Mouse (Mus musculus) layer of hippocampus, postnatal 36 days (tissue): ENCODE data around the gene Tmem87b. TPM values are rescaled to one million over a fixed set of nuclear protein-coding genes. Genes with fewer than 3 reads are reported as not detected.
A peak's percentile ranks its signal among the peaks of the same experiment; 100 is the strongest.

Experiments used
- DNase-seq, 2 experiments: peaks; one replicate each; pipeline ENCODE4 v3.0.0; 2022
- total RNA-seq, 2 experiments: library from RNA; stranded (reverse); gene quantifications; 2 replicates each; pipeline ENCODE4 v1.2.3; 2021

The Tmem87b gene
- total RNA-seq: 10 to 100 TPM; 34.7 to 36.1 TPM

DNA sequence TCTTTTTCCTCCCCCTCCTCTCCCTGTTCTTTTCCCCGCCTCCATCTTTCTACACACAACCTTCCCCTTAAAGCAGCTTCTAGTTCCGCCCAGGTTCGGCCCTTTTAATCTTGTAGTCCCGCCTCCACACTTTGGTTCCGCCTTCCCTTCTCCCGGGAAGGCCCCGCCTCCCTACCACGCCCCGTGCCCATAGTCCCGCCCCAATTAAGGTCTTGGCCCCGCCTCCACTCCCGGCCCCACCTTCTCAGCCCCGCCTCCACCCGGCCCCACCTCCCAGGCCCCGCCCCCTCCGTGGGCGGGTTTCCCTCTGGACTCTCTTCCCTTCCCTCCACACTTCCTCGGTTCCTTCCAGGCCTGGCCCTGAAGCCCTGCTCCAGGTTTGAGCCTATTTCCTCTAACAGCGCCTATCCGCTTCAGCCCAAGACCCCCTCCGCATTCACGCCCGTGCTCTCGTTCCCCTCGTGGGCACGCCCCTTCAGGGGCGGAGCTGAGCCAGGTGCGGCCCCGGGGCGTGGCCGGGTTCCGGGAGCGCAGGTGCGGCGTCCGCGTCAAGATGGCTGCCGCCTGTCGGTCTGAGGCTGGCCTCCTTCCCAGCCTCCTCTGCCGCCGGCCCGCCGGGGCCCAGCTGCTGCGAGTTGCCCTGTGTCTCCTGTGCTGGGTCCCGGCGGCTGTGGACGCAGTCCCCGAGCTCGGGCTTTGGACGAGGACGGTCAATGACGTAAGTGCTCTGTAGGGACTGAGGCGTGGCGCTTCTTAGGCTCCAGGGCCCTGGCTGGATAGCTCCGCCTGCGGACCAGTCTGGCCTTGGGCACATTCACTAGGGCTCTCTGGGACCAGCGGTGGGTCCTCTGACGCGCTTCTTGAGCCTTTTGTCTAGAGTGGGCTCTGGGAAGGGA lies at the start of gene Tmem87b:
TSS of gene Tmem87b (plus strand) at position 333 of the 896 bp plus-strand sequence.
- DNase-seq: peak; percentile 97 to 98

DNA sequence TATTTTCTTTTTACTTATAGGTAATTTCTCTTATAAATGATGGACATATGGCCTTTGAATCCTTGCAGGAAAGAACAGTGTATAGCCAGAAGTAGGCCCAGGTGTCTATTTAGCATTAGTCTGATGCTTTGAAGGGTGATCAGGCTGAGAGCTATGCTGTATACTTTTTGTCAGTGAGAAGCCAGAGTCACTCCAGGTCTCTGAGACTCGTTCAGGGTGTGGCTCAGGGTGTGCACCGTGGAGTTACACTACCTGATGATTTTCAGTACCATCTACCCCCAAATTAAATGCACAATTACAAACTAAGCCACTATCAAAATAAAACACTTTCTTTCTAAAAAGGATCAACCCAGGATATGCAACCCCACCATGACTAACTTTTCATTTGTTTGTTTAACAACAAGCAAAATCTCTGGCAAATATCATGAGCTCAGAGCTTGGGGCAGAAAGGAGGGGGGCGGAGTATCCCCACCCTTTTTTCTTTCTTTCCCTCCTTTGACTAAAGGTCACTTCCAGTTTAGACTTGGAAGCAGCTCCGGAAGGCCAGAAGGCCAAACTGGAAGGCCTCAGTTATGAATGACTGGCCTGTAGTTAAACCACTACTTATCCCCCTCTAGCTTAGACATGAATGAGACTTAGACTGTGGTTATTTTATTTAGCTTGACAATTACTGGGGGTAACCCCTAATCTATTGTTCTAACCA lies 49.2 kb upstream of the Tmem87b start:
- no peak for DNase-seq

DNA sequence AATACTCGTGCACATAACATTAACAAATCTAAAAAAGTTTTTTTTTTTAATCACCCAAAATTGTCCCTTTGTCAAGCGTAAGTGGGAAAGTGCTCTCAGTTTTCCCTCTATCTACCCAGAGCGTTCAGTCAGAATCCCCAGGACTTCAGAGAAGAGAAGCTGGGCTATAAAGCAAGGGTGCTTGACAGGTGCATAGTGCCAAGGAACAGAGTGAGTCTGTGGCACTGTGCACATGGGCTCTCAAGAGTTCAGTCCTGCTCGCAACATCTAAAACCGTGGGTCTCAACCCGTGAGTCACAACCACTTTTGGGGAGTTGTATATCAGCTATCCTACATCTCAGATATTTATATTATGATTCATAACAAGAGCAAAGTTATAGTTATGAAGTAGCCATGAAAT lies 47.4 kb upstream of the Tmem87b start:
- no peak for DNase-seq

DNA sequence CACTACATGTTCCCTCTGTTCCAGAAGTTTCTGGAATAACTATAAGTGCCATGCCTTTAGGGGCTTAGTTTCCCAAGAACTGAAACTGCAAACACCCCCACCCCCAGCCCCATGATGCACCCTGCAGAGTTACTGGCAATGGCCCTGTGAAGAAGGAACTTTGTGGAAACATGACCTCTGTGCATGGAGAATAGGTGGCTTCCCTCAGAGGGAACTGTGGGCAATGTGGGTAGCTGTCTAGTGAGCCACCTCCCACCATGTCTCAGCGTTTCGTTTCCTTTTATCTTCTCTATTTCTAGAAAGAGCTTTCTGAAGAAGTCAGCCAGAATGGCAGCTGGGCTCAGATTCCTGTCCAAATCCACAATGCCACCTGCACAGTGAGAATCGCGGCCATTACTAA lies 46.9 kb upstream of the Tmem87b start:
- no peak for DNase-seq

DNA sequence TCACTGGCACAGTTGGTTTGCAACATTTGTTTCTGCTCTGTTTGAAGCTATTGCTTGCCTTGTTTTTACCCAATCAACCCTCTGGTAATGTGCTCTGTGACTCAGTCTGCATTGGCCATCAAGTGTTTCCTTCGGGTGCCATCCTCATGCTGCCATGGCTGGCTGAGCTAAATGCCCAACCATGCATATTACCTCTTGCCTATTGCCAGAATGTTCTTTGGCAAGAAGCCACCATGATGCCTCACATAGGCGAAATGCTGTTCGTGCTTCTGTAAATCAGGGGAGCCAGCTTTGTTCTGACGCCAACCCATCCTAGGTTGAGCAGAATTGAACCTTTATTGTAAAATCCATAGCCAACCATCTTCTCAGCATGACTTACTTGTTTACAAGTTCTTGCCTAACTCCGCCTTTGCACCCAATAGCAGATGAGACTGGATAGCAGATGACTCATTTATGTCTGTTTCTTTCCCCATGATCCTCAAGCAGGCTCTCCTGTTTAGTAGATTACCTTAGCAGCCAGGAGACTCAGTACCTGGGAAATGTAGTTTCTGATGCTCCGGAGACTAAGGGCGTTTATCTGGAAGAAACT lies 46.1 kb upstream of the Tmem87b start:
- DNase-seq: no peak

DNA sequence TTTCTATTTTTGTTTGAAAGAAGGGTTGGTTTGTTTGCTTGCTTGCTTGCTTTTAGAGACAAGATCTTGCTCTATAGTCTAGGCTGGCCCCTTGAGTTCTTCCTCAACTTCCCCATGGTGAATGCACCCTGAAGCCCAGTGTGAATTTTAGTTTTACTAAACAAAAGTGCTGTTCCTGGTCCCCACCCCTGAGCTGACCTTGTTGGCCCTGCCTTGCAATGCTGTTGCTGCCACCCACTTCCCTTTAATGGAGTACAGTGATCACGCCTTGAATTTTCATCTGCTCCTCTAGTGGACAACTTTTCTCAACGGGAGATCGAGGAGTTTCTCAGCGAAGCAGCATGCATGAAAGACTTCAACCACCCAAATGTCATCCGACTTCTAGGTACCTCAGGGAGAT lies 35.7 kb upstream of the Tmem87b start:
- no peak for DNase-seq

DNA sequence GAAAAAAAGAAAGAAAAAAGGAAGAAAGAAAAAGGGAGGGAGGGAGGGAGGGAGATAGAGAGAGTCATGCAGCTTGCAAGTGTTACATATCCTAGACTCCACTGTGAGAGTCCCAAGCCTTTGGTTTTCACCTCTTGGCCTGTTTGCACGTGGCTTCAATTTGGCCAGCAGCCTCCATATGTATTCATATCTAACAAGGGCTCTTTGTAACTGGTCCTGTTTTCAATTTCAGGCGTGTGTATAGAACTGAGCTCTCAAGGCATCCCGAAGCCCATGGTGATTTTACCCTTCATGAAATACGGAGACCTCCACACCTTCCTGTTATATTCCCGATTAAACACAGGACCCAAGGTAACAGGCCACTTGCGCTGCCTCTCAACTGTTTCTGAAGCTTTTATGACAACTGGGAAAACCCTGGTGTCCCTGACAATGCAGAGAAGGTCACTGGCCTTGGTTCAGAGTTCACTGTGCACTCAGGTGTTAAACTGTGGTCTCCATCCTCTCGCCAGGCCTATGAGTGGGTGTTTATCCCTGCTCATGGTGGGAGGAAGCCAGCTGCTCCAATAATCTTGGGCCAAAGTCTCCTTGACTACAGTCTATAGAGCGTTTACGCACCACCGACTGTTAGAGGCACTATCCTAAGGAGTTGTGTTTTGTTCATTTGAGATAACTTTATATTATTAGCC lies 34.1 kb upstream of the Tmem87b start:
- no peak for DNase-seq

DNA sequence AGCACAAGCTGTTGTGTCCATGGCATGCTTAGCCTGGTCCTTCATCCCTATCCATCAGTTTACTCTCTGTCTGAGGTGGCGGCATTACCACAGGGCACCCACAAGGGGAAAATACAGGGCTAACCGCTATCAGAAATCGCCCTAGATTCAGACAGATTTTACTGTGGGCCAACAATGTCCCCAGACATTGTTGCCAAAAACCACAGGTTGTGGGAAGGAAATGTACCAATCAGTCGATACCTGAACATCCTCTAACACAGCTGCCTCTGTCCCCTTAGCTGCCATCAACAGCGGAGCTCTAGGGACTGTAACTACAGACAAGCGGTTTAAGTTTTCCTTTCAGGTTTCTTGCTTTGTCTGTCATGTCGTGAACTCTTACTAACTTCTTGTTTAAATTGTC lies 33.1 kb upstream of the Tmem87b start:
- DNase-seq: no peak

DNA sequence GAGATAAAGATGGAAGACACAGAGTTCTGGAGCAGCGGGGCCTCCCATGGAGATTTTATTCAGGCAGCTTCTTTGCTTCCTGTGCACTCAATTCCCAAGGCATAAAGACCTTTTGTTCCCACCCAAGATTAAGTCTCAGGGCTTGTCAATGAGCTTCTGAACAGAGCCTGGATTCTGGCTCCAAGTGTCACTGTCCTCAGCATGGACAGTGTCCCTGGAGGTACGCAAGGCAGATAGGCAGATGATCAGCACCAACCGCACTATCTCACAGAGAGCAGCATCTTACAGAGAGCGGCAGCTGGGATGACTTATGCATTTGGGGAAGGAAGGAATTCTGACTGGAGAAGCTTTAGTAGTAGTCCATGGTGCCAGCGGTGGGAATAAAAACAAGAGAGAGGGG lies 31.6 kb upstream of the Tmem87b start:
- DNase-seq: no peak

DNA sequence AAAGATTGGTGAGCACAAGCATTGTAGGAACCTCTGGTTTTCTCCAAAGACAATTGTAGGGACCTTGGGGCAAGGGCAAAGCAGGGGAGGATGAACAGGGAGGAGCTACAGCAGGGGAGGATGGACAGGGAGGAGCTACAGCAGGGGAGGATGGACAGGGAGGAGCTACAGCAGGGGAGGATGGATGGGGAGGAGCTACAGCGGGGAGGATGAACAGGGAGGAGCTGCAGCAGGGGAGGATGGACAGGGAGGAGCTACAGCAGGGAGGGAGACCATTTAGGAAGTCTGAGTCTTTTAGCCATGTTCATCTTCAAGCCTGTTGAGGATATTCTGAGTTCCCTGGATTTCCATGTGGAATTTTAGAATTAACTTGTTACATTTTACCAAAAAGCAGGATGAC lies 31.1 kb upstream of the Tmem87b start:
- no peak for DNase-seq

DNA sequence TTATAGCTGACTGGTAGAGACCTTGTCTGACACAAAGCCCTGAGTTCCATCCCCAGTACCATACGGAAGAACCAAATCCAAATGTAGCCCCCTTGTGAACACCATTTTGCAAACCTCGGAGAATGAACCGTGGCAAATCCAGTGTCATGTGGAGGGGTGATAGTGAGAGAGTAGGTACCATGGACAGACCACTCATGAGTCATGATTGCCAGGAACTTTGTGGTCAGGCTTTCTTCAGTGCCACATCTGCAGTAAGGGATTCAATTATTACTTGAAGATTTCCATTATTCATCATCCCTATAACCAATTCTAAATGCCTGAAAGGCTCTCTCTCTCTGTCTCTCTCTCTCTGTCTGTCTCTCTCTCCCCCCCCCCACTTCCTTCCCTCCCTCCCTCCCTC lies 30.1 kb upstream of the Tmem87b start:
- DNase-seq: no peak

DNA sequence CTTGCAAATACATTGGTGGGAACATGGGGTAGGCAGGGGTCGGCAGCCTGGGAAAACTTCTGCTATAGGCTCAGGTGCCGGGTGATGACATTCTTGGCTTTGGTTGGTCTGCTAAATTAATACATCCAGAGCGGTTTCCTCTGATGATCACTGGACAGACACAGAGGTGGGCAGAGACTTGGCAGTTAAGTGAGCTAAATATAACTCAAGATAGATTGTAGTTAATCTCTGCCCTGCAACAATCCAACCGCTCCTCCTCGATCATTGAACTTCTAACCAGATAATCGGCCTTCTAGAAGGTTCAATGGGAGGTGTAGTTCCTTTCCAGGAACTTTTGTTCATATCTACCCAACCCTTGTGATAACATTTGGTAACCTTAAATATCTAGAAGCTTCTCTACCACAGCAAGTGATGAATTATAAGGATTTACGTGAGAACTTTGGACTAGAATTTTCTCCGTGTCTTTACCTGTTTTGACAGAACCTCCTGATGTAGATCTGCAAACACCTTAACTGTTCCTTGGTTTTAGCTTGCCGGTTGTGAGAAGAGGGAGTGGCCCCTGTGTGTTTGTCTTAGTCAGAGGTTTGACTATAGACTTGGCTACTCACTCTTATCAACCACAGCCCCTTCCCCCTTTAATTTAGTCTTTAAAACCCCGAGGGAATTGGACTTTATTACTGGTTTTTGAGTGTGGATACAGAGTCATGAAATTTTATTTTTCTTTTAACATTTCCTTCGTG lies 26.9 kb upstream of the Tmem87b start:
- DNase-seq: no peak

DNA sequence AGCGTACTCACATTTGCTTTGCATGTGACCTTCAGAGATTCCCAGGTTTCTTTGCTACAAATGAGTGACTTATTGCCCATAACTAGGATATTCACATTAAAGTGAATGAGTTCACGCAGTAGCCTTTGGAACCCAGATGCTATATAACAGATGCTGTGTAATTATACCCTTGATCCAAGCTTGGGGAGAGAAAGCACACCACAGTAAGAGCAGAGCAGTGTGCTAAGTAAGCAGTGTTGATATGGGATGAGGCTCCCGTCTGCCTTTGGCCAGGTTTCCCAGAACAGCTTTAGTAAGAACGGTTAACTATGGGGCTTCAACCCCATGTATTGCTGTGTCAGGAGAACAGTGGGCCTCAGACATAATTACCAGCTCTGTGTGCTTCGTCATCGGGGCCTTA lies 24.0 kb upstream of the Tmem87b start:
- no peak for DNase-seq

DNA sequence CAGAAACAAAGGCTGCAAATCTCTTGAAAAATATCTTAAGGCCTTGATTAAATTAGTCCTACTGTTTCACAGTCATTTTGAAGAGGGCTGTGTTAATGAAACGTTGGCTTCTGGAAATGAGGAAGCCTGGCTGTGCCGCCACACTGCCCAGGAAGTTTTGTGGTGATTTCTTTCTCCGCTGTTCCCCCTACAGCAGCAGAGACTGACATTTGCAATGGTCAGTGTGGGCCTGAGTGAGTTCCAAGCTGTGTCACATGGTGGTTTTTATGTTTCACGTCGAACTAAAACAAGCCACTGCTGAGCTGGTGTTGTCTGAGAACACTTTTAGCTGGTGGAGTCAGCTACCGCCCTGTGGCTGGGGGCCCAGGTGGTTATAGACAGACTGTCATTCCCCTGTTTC lies 21.5 kb upstream of the Tmem87b start:
- no peak for DNase-seq

DNA sequence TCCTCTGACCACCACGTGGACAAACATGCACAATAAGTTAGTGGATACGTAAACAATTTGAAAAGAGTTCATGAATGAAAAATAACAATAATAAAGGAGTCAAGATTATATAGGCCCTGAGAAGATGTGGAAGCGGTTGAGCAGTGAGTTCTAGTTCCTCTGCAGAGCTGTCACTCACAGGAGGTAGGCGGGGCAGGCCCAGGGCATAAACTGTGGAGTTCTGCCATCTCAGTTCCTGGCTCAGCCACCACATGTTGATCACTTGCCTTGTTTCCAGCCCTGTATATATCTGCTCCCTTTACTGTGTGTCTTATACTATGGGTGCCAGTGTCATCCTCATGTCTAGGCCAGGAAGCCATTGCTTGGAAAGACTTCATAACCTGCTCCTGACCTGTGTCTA lies 14.5 kb upstream of the Tmem87b start:
- DNase-seq: no peak

DNA sequence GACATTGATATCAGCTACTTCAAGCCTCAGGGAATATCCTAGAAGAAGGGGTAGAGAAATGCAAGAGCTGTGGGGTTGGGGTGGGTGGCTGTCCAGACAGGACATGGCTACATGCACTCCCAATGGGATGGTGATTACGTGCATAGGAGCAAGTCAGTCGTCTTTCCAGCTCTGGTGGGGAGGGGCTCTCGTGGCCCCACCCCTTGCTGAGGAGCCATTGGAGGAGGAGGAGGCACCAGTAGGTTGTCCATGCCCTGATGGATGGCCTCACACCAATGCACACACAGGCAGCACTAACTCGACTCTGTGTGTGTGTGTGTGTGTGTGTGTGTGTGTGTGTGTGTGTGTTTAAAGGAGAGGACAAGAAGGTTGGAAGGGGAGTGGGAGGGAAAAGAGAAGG lies 12.6 kb upstream of the Tmem87b start:
- DNase-seq: no peak

DNA sequence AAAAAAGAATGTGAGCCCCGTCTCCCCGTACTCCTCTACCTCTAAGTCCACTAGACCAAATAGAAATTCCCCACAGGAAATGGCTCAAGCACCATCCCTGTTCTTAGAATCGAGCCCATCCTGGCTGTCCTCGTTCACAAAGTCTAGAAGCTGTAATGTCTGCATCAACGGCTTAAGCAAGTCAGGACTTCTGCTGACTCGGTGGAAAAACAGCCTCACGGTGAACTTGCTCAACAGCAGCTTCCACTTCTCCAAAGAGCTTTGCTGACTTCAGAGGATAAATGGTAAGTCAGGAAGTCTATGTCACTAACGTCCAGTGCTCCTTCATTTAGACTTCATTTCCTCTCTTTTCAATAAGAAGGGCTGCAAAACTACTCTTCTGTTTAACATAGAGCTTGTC lies 11.4 kb upstream of the Tmem87b start:
- DNase-seq: no peak

DNA sequence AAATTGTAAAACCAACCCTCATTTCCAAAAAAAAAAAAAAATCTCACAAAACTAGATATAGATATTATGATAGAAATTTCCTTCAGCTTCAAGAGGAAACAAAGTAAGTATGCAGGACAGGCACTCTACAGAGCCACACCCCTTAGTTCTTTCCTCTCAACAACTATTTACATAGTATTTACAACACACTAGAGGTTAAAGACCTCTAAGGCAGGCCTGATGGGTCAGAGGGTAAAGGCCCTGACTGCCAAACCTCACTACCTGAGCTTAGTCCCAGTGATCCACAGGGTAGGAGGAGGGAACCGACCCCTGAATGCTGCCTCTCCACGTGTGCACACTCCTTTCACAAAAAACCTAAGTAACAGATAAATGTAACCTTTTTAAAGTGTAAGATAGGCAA lies 5.2 kb upstream of the Tmem87b start:
- DNase-seq: no peak

DNA sequence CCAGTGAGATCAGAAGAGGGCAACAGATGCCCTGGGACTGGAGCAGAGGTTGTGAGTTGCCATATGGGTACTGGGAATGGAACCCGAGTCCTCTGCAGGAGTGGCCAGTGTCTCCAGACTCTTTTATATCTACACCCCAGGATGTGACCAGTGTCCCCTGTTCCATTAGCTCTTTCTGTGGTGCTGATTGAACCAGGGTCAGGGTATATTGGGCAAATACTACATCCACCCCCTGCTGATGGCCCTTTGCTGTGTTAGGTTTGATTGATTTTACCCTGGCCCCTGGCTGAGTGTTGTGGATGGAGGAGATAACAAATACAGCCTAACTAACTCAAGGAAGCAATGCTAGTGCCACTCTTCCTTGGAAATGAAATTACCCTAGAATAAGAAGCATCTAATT lies 1.6 kb upstream of the Tmem87b start:
- DNase-seq: no peak

DNA sequence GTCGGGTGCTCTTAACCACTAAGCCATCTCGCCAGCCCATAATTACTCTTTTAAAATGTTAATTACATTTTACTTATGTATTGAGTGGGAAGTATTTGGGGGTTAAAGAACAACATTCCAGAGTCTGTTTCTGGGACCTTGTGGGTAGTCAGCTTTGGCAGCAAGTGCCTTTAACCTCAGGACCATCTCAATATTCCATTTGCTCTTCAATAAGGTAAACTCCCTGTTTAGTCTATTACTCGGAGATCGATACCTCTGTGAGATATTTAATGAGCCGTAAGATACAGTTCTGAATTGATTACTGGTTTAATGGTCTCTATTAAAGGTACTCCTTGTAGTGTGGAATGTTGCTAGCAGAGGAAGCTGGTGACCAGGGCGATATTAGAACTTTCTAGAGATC lies 1.0 kb upstream of the Tmem87b start:
- DNase-seq: no peak

DNA sequence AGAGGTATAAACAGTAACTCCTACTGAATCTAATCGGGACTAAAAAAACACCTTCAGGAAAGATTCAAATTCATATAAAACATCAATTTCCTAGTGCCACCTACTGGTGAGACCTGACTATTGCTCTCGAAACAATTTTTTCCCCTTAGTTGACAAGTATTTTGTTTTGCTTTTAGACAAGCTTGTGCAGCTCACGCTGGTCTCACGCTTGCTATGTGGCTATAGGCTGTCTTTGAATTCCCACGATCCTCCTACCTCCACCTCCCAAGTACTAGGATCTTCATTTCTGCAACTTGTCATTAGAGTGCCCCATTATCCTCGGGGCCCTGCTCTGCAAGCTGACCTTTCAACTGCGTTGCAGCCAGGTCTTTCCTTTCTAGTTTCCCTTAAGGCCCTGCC lies 532 bp upstream of the Tmem87b start:
- DNase-seq: no peak

DNA sequence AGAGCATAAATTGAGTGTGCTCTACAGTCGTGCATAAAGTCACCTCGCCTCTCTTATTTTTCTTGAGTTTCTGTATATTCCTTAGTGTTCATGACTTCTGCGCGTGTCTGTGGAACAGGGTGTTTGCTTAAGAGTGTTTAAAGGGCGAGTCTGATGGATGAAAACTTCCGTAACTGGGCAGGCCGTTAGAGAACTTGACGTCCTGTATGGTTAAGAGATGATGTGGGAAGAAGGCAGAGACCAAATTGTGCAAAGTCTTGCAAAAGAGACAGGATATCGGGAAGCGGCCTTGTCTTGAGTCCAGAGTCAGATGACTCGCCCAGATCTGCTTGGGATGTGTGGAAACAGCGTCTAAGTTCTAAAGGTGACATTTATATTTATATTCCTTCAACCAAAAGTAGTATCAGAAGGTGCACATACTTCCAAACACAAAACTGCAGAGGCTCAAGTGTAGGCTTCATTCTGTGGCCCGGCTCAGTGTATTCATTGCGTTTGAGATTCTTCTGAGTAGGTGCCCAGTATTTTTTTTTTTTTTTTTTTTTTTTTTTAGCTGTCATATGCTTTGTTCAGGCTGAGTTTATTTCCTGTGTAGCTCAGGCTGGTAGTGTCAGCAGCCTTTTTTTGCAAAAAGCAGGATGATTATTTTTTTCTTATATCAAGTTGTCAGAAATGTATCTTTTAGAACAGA lies 1.2 kb downstream of the Tmem87b start:
- no peak for DNase-seq
